Mouse (Mus musculus) midbrain, embryonic 13.5 days (tissue): ENCODE measurements around the gene Ugt1a2. TPM values are rescaled to one million over a fixed set of nuclear protein-coding genes. Genes with fewer than 3 reads are reported as not detected.
A peak's percentile ranks its signal among the peaks of the same experiment; 100 is the strongest.
"Not testable (repeated sequence)": the region's sequence is repeated elsewhere in the genome, so short reads cannot be mapped to it uniquely, and the experiment has no call there.

Source experiments
- ATAC-seq: fragments of 200-750 bp; cut with Nextera tagmentation; 2 replicates; pipeline ENCODE4 v1.8.0; 2017; ENCODE audit warnings: mild to moderate bottlenecking, moderate TSS enrichment, moderate library complexity
- H3K27ac ChIP-seq: fragments of 300-500 bp; sonication (generic); 2 replicates; pipeline ENCODE4 v1.5.1; 2015; ENCODE audit warnings: inconsistent platforms, mild to moderate bottlenecking, moderate library complexity
- H3K27me3 ChIP-seq: fragments of 300-500 bp; sonication (generic); 2 replicates; pipeline ENCODE4 v1.6.1; 2015; ENCODE audit warnings: mild to moderate bottlenecking, inconsistent platforms
- H3K36me3 ChIP-seq: fragments of 300-500 bp; sonication (generic); 2 replicates; pipeline ENCODE4 v1.6.1; 2015; ENCODE audit warnings: mild to moderate bottlenecking, inconsistent platforms
- H3K4me1 ChIP-seq: fragments of 300-500 bp; sonication (generic); replicated peaks from 2 replicates; pipeline ENCODE4 v1.6.1; 2015; ENCODE audit warnings: inconsistent platforms
- H3K4me2 ChIP-seq: fragments of 300-500 bp; sonication (generic); replicated peaks from 2 replicates; pipeline ENCODE4 v1.6.1; 2015; ENCODE audit warnings: moderate library complexity, mild to moderate bottlenecking, inconsistent platforms
- H3K4me3 ChIP-seq: fragments of 300-500 bp; sonication (generic); replicated peaks from 2 replicates; pipeline ENCODE4 v1.5.1; 2015; ENCODE audit warnings: mild to moderate bottlenecking, inconsistent platforms
- H3K9ac ChIP-seq: fragments of 300-500 bp; sonication (generic); replicated peaks from 2 replicates; pipeline ENCODE4 v1.6.1; 2015; ENCODE audit warnings: mild to moderate bottlenecking, inconsistent platforms
- H3K9me3 ChIP-seq: fragments of 300-500 bp; sonication (generic); 2 replicates; pipeline ENCODE4 v1.6.1; 2016; ENCODE audit warnings: mild to moderate bottlenecking, inconsistent platforms
- WGBS: fragments of 180-500 bp; shearing (Covaris S2); methylation state at CpG from one replicate; pipeline ENCODE4 v1.1.7; 2015; 5-methylcytosine and 5-hydroxymethylcytosine counted together
- polyA plus RNA-seq: library from polyadenylated mRNA; unstranded; fragments of >200 nt; fragmentation: Nextera tagmentation; extraction: Ambion mirVana; gene quantifications from 2 replicates; pipeline ENCODE4 v1.2.1, GENCODE M21; 2015

The Ugt1a2 gene
- 0.09 TPM in 1 of 2 replicates, not detected in the other for polyA plus RNA-seq

GRCm38 (mm10) chr1:88200456-88200855 is at the start of gene Ugt1a2:
Gene Ugt1a2, plus strand, starts transcription at chr1:88200601.
- WGBS: 80% methylated on average over 7 of the region's 7 CpGs
- H3K4me1 ChIP-seq: 0 out of 2 replicates have a peak, but pooled peaks cover 4% of the 10 kb centered on the region
- no peaks in the 10 kb centered on the region for H3K9me3 ChIP-seq
- no peak within 1 kb of the TSS for H3K9ac ChIP-seq
- no peak within 1 kb of the TSS for H3K27ac ChIP-seq
- H3K4me3 ChIP-seq: no peak within 1 kb of the TSS
- no peak within 1 kb of the TSS for H3K4me2 ChIP-seq
- no peaks in the 10 kb centered on the region; the same call in 1 of the 2 replicates for H3K36me3 ChIP-seq
- no peaks in the 10 kb centered on the region for H3K27me3 ChIP-seq
- ATAC-seq: no peak

- Histone ChIP-seq H3K27me3 (no peaks in the 10 kb centered on the region), H3K4me2 (no peak overlapping the region), H3K27ac (no peak overlapping the region), H3K36me3 (no peaks in the 10 kb centered on the region), H3K4me1 (no peaks in the 10 kb centered on the region), H3K9ac (no peak overlapping the region), H3K4me3 (no peak overlapping the region), H3K9me3 (no peaks in the 10 kb centered on the region)
- 89% methylated on average over 2 of the region's 2 CpGs for WGBS
- no peak for ATAC-seq
These were observed 42.0 kb upstream of the Ugt1a2 start for GRCm38 (mm10) chr1:88158430-88158829.

- no peak within 1 kb of the TSS for H3K4me3 ChIP-seq
- no peak within 1 kb of the TSS for H3K27ac ChIP-seq
- H3K36me3 ChIP-seq: no peaks in the 10 kb centered on the region
- H3K4me1 ChIP-seq: no peaks in the 10 kb centered on the region
- no peak within 1 kb of the TSS for H3K4me2 ChIP-seq
- ATAC-seq: no peak
- WGBS: 89% methylated on average over 5 of the region's 5 CpGs
- no peaks in the 10 kb centered on the region for H3K9me3 ChIP-seq
- H3K27me3 ChIP-seq: no peaks in the 10 kb centered on the region
- H3K9ac ChIP-seq: no peak within 1 kb of the TSS
These were observed 34.7 kb upstream of the Ugt1a2 start, which contains the start of gene Ugt1a5 for GRCm38 (mm10) chr1:88165711-88166110. Gene Ugt1a5, plus strand, starts transcription at chr1:88166012.

GRCm38 (mm10) chr1:88172190-88172589 is 28.2 kb upstream of the Ugt1a2 start:
- WGBS: 85% methylated on average over 7 of the region's 7 CpGs
- not testable (repeated sequence) for H3K27me3 ChIP-seq, H3K4me1 ChIP-seq, H3K36me3 ChIP-seq, H3K9me3 ChIP-seq, H3K9ac ChIP-seq, ATAC-seq, H3K4me3 ChIP-seq, H3K27ac ChIP-seq, H3K4me2 ChIP-seq

GRCm38 (mm10) chr1:88179657-88180056 is 20.7 kb upstream of the Ugt1a2 start:
- no peak overlapping the region for H3K4me3 ChIP-seq
- no peak for ATAC-seq
- H3K9me3 ChIP-seq: 0 out of 2 replicates have a peak, but pooled peaks cover 11% of the 10 kb centered on the region
- no peak overlapping the region for H3K4me2 ChIP-seq
- no peaks in the 10 kb centered on the region for H3K4me1 ChIP-seq
- no peaks in the 10 kb centered on the region for H3K27me3 ChIP-seq
- 100% methylated on average over 1 of the region's 1 CpGs for WGBS
- H3K27ac ChIP-seq: no peak overlapping the region
- no peaks in the 10 kb centered on the region for H3K36me3 ChIP-seq
- H3K9ac ChIP-seq: no peak overlapping the region

- 92% methylated on average over 5 of the region's 5 CpGs for WGBS
These were observed 14.0 kb upstream of the Ugt1a2 start for GRCm38 (mm10) chr1:88186325-88186935.

GRCm38 (mm10) chr1:88192136-88192535 is 8.3 kb upstream of the Ugt1a2 start:
- Histone ChIP-seq H3K9me3 (0 out of 2 replicates have a peak, but pooled peaks cover 3% of the 10 kb centered on the region), H3K27ac (no peak overlapping the region), H3K4me3 (no peak overlapping the region), H3K36me3 (no peaks in the 10 kb centered on the region), H3K27me3 (no peaks in the 10 kb centered on the region), H3K4me2 (no peak overlapping the region), H3K9ac (no peak overlapping the region), H3K4me1 (no peaks in the 10 kb centered on the region)
- ATAC-seq: no peak
- WGBS: 76% methylated on average over 3 of the region's 3 CpGs

More at GRCm38 (mm10) chr1:88186325-88186935, 14.0 kb upstream of the Ugt1a2 start:
- H3K4me3 ChIP-seq: no peak overlapping the region
- 0 out of 2 replicates have a peak, but pooled peaks cover 3% of the 10 kb centered on the region for H3K9me3 ChIP-seq
- no peak for ATAC-seq
- no peaks in the 10 kb centered on the region for H3K36me3 ChIP-seq
- H3K4me2 ChIP-seq: no peak overlapping the region
- no peak overlapping the region for H3K9ac ChIP-seq
- H3K4me1 ChIP-seq: no peaks in the 10 kb centered on the region
- H3K27ac ChIP-seq: no peak overlapping the region
- H3K27me3 ChIP-seq: no peaks in the 10 kb centered on the region

- H3K9me3 ChIP-seq: no peaks in the 10 kb centered on the region
- no peak overlapping the region for H3K27ac ChIP-seq
- WGBS: 93% methylated on average over 1 of the region's 1 CpGs
- H3K36me3 ChIP-seq: no peaks in the 10 kb centered on the region
- no peak overlapping the region for H3K4me2 ChIP-seq
- no peaks in the 10 kb centered on the region for H3K27me3 ChIP-seq
- no peaks in the 10 kb centered on the region for H3K4me1 ChIP-seq
- no peak overlapping the region for H3K4me3 ChIP-seq
- ATAC-seq: no peak
- H3K9ac ChIP-seq: no peak overlapping the region
These were observed 4.7 kb upstream of the Ugt1a2 start for GRCm38 (mm10) chr1:88195687-88196086.

GRCm38 (mm10) chr1:88197443-88197842 is 3.0 kb upstream of the Ugt1a2 start:
- no peaks in the 10 kb centered on the region for H3K36me3 ChIP-seq
- no peak overlapping the region for H3K4me2 ChIP-seq
- no peaks in the 10 kb centered on the region for H3K4me1 ChIP-seq
- WGBS: 79% methylated on average over 3 of the region's 3 CpGs
- H3K4me3 ChIP-seq: no peak overlapping the region
- no peaks in the 10 kb centered on the region for H3K9me3 ChIP-seq
- no peak overlapping the region for H3K27ac ChIP-seq
- no peaks in the 10 kb centered on the region for H3K27me3 ChIP-seq
- H3K9ac ChIP-seq: no peak overlapping the region
- no peak for ATAC-seq

- no peak overlapping the region for H3K27ac ChIP-seq
- no peak overlapping the region for H3K9ac ChIP-seq
- no peak overlapping the region for H3K4me3 ChIP-seq
- H3K4me1 ChIP-seq: 0 out of 2 replicates have a peak, but pooled peaks cover under 1% of the 10 kb centered on the region
- WGBS: 78% methylated on average over 2 of the region's 2 CpGs
- no peak overlapping the region for H3K4me2 ChIP-seq
- ATAC-seq: no peak
- H3K27me3 ChIP-seq: no peaks in the 10 kb centered on the region
- no peaks in the 10 kb centered on the region for H3K9me3 ChIP-seq
- H3K36me3 ChIP-seq: no peaks in the 10 kb centered on the region; the same call in 1 of the 2 replicates
These were observed 405 bp upstream of the Ugt1a2 start for GRCm38 (mm10) chr1:88199996-88200395.

GRCm38 (mm10) chr1:88205294-88205922 is 5.0 kb downstream of the Ugt1a2 start, which contains the start of gene Dnajb3:
Gene Dnajb3, minus strand, starts transcription at chr1:88205782.
- Histone ChIP-seq H3K9ac (peak within 1 kb of the TSS; percentile 73), H3K4me1 (peaks cover 7% of the 10 kb centered on the region; the same call in 1 of the 2 replicates), H3K4me2 (peak within 1 kb of the TSS; percentile 68), H3K27me3 (no peaks in the 10 kb centered on the region), H3K36me3 (no peaks in the 10 kb centered on the region; the same call in 1 of the 2 replicates), H3K27ac (no peak within 1 kb of the TSS), H3K4me3 (peak within 1 kb of the TSS; percentile 47), H3K9me3 (no peaks in the 10 kb centered on the region)
- WGBS: 8% methylated on average over 62 of the region's 62 CpGs
- ATAC-seq: peak; percentile 100

GRCm38 (mm10) chr1:88206843-88207479 is 6.6 kb downstream of the Ugt1a2 start:
- no peak for ATAC-seq
- WGBS: 85% methylated on average over 2 of the region's 2 CpGs
- H3K36me3 ChIP-seq: no peaks in the 10 kb centered on the region; the same call in 1 of the 2 replicates
- peaks cover 7% of the 10 kb centered on the region; the same call in 1 of the 2 replicates for H3K4me1 ChIP-seq
- H3K4me2 ChIP-seq: no peak overlapping the region
- H3K27me3 ChIP-seq: no peaks in the 10 kb centered on the region
- peaks cover 8% of the 10 kb centered on the region for H3K9me3 ChIP-seq
- no peak overlapping the region for H3K4me3 ChIP-seq
- H3K9ac ChIP-seq: no peak overlapping the region
- H3K27ac ChIP-seq: no peak overlapping the region
